Mouse (Mus musculus): Measurements from ENCODE around the gene Lipm. TPM values are rescaled to one million over a fixed set of nuclear protein-coding genes. Genes with fewer than 3 reads are reported as not detected.

The Lipm gene
- polyA plus RNA-seq, 1 experiment: 0.23 TPM

- WGBS: 94% methylated on average over 2 of the region's 2 CpGs
- H3K4me1 ChIP-seq (replicated peaks; ENCODE audit: control insufficient read depth, insufficient read depth, low read length): no peaks in the 10 kb centered on the region
- TF ChIP-seq CTCF (IDR thresholded peaks at IDR 0.05; ENCODE audit: borderline replicate concordance, control insufficient read depth, extremely low read depth, insufficient read depth, low read length, poor library complexity) (no peak), POLR2A (IDR thresholded peaks at IDR 0.05; ENCODE audit: control insufficient read depth, extremely low read depth, insufficient read depth, low read length, poor library complexity) (no peak)
- no peak for DNase-seq
- H3K27ac ChIP-seq (ENCODE audit: control insufficient read depth, insufficient read depth, low read length): no peak overlapping the region
- no peaks in the 10 kb centered on the region for H3K36me3 ChIP-seq (ENCODE audit: control insufficient read depth, insufficient read depth, low read length)
- H3K27me3 ChIP-seq (ENCODE audit: control insufficient read depth, insufficient read depth, low read length): no peaks in the 10 kb centered on the region
- H3K4me3 ChIP-seq (ENCODE audit: control insufficient read depth, insufficient read depth, low read length): no peak overlapping the region
Measured at GRCm38 (mm10) chr19:34078130-34078529, 22.6 kb upstream of the Lipm start.

GRCm38 (mm10) chr19:34089011-34089680, 11.6 kb upstream of the Lipm start:
- DNase-seq: no peak
- Histone ChIP-seq H3K4me3 (ENCODE audit: control insufficient read depth, insufficient read depth, low read length) (no peak overlapping the region), H3K27me3 (ENCODE audit: control insufficient read depth, insufficient read depth, low read length) (no peaks in the 10 kb centered on the region), H3K4me1 (replicated peaks; ENCODE audit: control insufficient read depth, insufficient read depth, low read length) (no peaks in the 10 kb centered on the region), H3K27ac (ENCODE audit: control insufficient read depth, insufficient read depth, low read length) (no peak overlapping the region), H3K36me3 (ENCODE audit: control insufficient read depth, insufficient read depth, low read length) (no peaks in the 10 kb centered on the region)
- WGBS: 83% methylated on average over 3 of the region's 3 CpGs
- no peak for TF ChIP-seq POLR2A (IDR thresholded peaks at IDR 0.05; ENCODE audit: control insufficient read depth, extremely low read depth, insufficient read depth, low read length, poor library complexity)
- TF ChIP-seq CTCF (IDR thresholded peaks at IDR 0.05; ENCODE audit: borderline replicate concordance, control insufficient read depth, extremely low read depth, insufficient read depth, low read length, poor library complexity): no peak

- 80% methylated on average over 5 of the region's 5 CpGs for WGBS
- TF ChIP-seq CTCF (IDR thresholded peaks at IDR 0.05; ENCODE audit: borderline replicate concordance, control insufficient read depth, extremely low read depth, insufficient read depth, low read length, poor library complexity) (no peak), POLR2A (IDR thresholded peaks at IDR 0.05; ENCODE audit: control insufficient read depth, extremely low read depth, insufficient read depth, low read length, poor library complexity) (no peak)
- no peak overlapping the region for H3K4me3 ChIP-seq (ENCODE audit: control insufficient read depth, insufficient read depth, low read length)
- H3K27ac ChIP-seq (ENCODE audit: control insufficient read depth, insufficient read depth, low read length): no peak overlapping the region
- H3K36me3 ChIP-seq (ENCODE audit: control insufficient read depth, insufficient read depth, low read length): no peaks in the 10 kb centered on the region
- H3K4me1 ChIP-seq (replicated peaks; ENCODE audit: control insufficient read depth, insufficient read depth, low read length): no peaks in the 10 kb centered on the region
- H3K27me3 ChIP-seq (ENCODE audit: control insufficient read depth, insufficient read depth, low read length): no peaks in the 10 kb centered on the region
- DNase-seq: no peak
Measured at GRCm38 (mm10) chr19:34095381-34095780, 5.4 kb upstream of the Lipm start.

- Histone ChIP-seq H3K27ac (ENCODE audit: control insufficient read depth, insufficient read depth, low read length) (no peak overlapping the region), H3K4me1 (replicated peaks; ENCODE audit: control insufficient read depth, insufficient read depth, low read length) (no peaks in the 10 kb centered on the region), H3K4me3 (ENCODE audit: control insufficient read depth, insufficient read depth, low read length) (no peak overlapping the region), H3K36me3 (ENCODE audit: control insufficient read depth, insufficient read depth, low read length) (no peaks in the 10 kb centered on the region), H3K27me3 (ENCODE audit: control insufficient read depth, insufficient read depth, low read length) (no peaks in the 10 kb centered on the region)
- DNase-seq: no peak
- TF ChIP-seq POLR2A (IDR thresholded peaks at IDR 0.05; ENCODE audit: control insufficient read depth, extremely low read depth, insufficient read depth, low read length, poor library complexity) (no peak), CTCF (IDR thresholded peaks at IDR 0.05; ENCODE audit: borderline replicate concordance, control insufficient read depth, extremely low read depth, insufficient read depth, low read length, poor library complexity) (no peak)
- 66% methylated on average over 1 of the region's 1 CpGs for WGBS
Measured at GRCm38 (mm10) chr19:34096228-34096627, 4.5 kb upstream of the Lipm start.

GRCm38 (mm10) chr19:34101888-34102287, 1.2 kb downstream of the Lipm start:
- WGBS: 94% methylated on average over 7 of the region's 7 CpGs
- TF ChIP-seq CTCF (IDR thresholded peaks at IDR 0.05; ENCODE audit: borderline replicate concordance, control insufficient read depth, extremely low read depth, insufficient read depth, low read length, poor library complexity) (no peak), POLR2A (IDR thresholded peaks at IDR 0.05; ENCODE audit: control insufficient read depth, extremely low read depth, insufficient read depth, low read length, poor library complexity) (no peak)
- no peaks in the 10 kb centered on the region for H3K4me1 ChIP-seq (replicated peaks; ENCODE audit: control insufficient read depth, insufficient read depth, low read length)

GRCm38 (mm10) chr19:34104841-34105240, 4.1 kb downstream of the Lipm start:
- H3K4me3 ChIP-seq (ENCODE audit: control insufficient read depth, insufficient read depth, low read length): no peak overlapping the region
- H3K4me1 ChIP-seq (replicated peaks; ENCODE audit: control insufficient read depth, insufficient read depth, low read length): no peaks in the 10 kb centered on the region
- no peak for TF ChIP-seq POLR2A (IDR thresholded peaks at IDR 0.05; ENCODE audit: control insufficient read depth, extremely low read depth, insufficient read depth, low read length, poor library complexity)
- no peak for TF ChIP-seq CTCF (IDR thresholded peaks at IDR 0.05; ENCODE audit: borderline replicate concordance, control insufficient read depth, extremely low read depth, insufficient read depth, low read length, poor library complexity)
- H3K36me3 ChIP-seq (ENCODE audit: control insufficient read depth, insufficient read depth, low read length): no peaks in the 10 kb centered on the region
- DNase-seq: no peak
- over 99% methylated on average over 3 of the region's 3 CpGs for WGBS
- H3K27ac ChIP-seq (ENCODE audit: control insufficient read depth, insufficient read depth, low read length): no peak overlapping the region
- no peaks in the 10 kb centered on the region for H3K27me3 ChIP-seq (ENCODE audit: control insufficient read depth, insufficient read depth, low read length)

More at GRCm38 (mm10) chr19:34101888-34102287, 1.2 kb downstream of the Lipm start:
- Histone ChIP-seq H3K36me3 (ENCODE audit: control insufficient read depth, insufficient read depth, low read length) (no peaks in the 10 kb centered on the region), H3K27me3 (ENCODE audit: control insufficient read depth, insufficient read depth, low read length) (no peaks in the 10 kb centered on the region), H3K4me3 (ENCODE audit: control insufficient read depth, insufficient read depth, low read length) (no peak overlapping the region), H3K27ac (ENCODE audit: control insufficient read depth, insufficient read depth, low read length) (no peak overlapping the region)
- DNase-seq: no peak

Measured in thymus, adult 2 months (tissue).